Mouse (Mus musculus): ENCODE results near the gene Fam227a.

Fam227a gene

GRCm38 (mm10) chr15:79617135-79617534 is 41.6 kb downstream of the Fam227a start:
- in situ Hi-C loops (cut with MboI, MseI) = no loop called here

- in situ Hi-C loops (cut with MboI, MseI) = no loop called here
These were observed 42.0 kb downstream of the Fam227a start for GRCm38 (mm10) chr15:79616729-79617128.

GRCm38 (mm10) chr15:79615501-79615900 is 43.3 kb downstream of the Fam227a start:
- in situ Hi-C loops (cut with MboI, MseI) = no loop called here

- in situ Hi-C loops (cut with MboI, MseI) = no loop called here
These were observed 49.5 kb downstream of the Fam227a start for GRCm38 (mm10) chr15:79609226-79609625.

- in situ Hi-C loops (cut with MboI, MseI) = no loop called here
These were observed 50.5 kb downstream of the Fam227a start for GRCm38 (mm10) chr15:79608214-79608613.

- in situ Hi-C loops (cut with MboI, MseI) = no loop called here
These were observed 51.0 kb downstream of the Fam227a start for GRCm38 (mm10) chr15:79607757-79608156.

- in situ Hi-C loops (cut with MboI, MseI) = no loop called here
These were observed 52.6 kb downstream of the Fam227a start for GRCm38 (mm10) chr15:79606161-79606560.

- in situ Hi-C loops (cut with MboI, MseI) = no loop called here
These were observed 53.6 kb downstream of the Fam227a start, which contains the start of gene Dmc1 for GRCm38 (mm10) chr15:79604990-79605665. Gene Dmc1, minus strand, starts transcription at chr15:79605109.

GRCm38 (mm10) chr15:79600176-79600575 is 58.6 kb downstream of the Fam227a start:
- in situ Hi-C loops (cut with MboI, MseI) = no loop called here

GRCm38 (mm10) chr15:79598715-79599114 is 60.0 kb downstream of the Fam227a start:
- in situ Hi-C loops (cut with MboI, MseI) = no loop called here

GRCm38 (mm10) chr15:79581581-79581980 is 77.2 kb downstream of the Fam227a start:
- in situ Hi-C loops (cut with MboI, MseI) = no loop called here

- in situ Hi-C loops (cut with MboI, MseI) = loop anchor here (10.0 kb wide), 1 partner anchor 1087 kb away; no protein-coding TSS in a partner anchor
These were observed 80.9 kb downstream of the Fam227a start for GRCm38 (mm10) chr15:79577671-79578426.

GRCm38 (mm10) chr15:79576947-79577346 is 81.8 kb downstream of the Fam227a start:
- in situ Hi-C loops (cut with MboI, MseI) = loop anchor here (10.0 kb wide), 1 partner anchor 1088 kb away; no protein-coding TSS in a partner anchor

- in situ Hi-C loops (cut with MboI, MseI) = loop anchor here (10.0 kb wide), 1 partner anchor 1089 kb away; no protein-coding TSS in a partner anchor
These were observed 83.1 kb downstream of the Fam227a start for GRCm38 (mm10) chr15:79575543-79576222.

- in situ Hi-C loops (cut with MboI, MseI) = no loop called here
These were observed 96.3 kb downstream of the Fam227a start for GRCm38 (mm10) chr15:79562417-79562816.

GRCm38 (mm10) chr15:79559649-79560048 is 99.1 kb downstream of the Fam227a start:
- in situ Hi-C loops (cut with MboI, MseI) = no loop called here
